Mouse (Mus musculus): ENCODE results near the gene Itpkb. TPM values are rescaled to one million over a fixed set of nuclear protein-coding genes. Genes with fewer than 3 reads are reported as not detected.

Itpkb gene
- polyA plus RNA-seq, 1 experiment from 2014 or later: 1.3 TPM

DNA sequence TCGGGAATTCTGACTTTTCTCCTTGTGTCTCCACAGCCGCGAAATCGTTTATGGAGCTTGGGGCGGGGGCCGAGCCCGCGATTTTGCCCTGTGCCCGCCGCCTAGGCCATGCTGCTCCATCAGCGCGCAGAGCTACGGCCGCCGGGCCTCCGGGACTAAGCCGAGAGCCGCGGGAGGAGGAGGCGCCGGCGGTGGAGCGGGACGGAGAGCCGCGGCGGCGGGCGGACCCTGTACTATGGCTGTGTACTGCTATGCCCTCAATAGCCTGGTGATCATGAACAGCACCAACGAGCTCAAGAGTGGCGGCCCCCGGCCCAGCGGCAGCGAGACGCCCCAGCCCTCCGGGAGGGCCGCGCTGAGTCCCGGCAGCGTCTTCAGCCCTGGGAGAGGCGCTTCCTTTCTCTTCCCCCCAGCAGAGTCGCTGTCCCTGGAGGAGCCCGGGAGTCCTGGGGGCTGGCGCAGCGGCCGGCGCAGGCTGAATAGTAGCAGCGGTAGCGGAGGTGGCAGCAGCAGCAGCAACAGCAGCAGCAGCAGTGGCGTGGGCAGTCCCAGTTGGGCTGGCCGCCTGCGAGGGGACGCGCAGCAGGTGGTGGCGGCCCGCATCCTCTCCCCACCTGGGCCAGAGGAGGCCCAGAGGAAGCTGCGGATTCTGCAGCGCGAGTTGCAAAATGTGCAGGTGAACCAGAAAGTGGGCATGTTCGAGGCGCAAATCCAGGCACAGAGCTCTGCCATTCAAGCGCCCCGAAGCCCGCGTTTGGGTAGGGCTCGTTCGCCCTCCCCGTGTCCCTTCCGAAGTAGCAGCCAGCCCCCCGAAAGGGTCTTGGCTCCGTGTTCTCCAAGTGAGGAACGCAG is 2.0 kb downstream of the Itpkb start:
- H3K9me3 ChIP-seq (replicated peaks): no peaks in the 10 kb centered on the region
- peaks cover 78% of the 10 kb centered on the region for H3K4me1 ChIP-seq (replicated peaks)
- H3K27ac ChIP-seq: no peak overlapping the region
- peaks cover 58% of the 10 kb centered on the region for H3K27me3 ChIP-seq
- H3K4me2 ChIP-seq: peak overlapping the region; percentile 83
- ATAC-seq (ENCODE audit: low read depth): no peak
- 19% methylated on average over 72 of the region's 72 CpGs for whole genome bisulfite sequencing (ENCODE audit: insufficient replicate concordance)
- DNase-seq: no peak
- H3K36me3 ChIP-seq: peaks cover 3% of the 10 kb centered on the region; the same call in 1 of the 2 replicates
- H3K4me3 ChIP-seq (replicated peaks): peak overlapping the region; percentile 65
- H3K9ac ChIP-seq: peak overlapping the region; percentile 71

GRCm38 (mm10) chr1:180332928-180333440 is 2.7 kb downstream of the Itpkb start:
- H3K27me3 ChIP-seq: peaks cover 58% of the 10 kb centered on the region
- H3K36me3 ChIP-seq: peaks cover 3% of the 10 kb centered on the region; the same call in 1 of the 2 replicates
- H3K4me1 ChIP-seq (replicated peaks): peaks cover 78% of the 10 kb centered on the region
- H3K4me2 ChIP-seq: peak overlapping the region; percentile 83
- H3K9ac ChIP-seq: peak overlapping the region; percentile 71; the same call in 1 of the 2 replicates
- H3K4me3 ChIP-seq (replicated peaks): peak overlapping the region; percentile 65; the same call in 1 of the 2 replicates
- DNase-seq: no peak
- no peak for ATAC-seq (ENCODE audit: low read depth)
- H3K9me3 ChIP-seq (replicated peaks): no peaks in the 10 kb centered on the region
- 67% methylated on average over 14 of the region's 14 CpGs for WGBS (ENCODE audit: insufficient replicate concordance)
- no peak overlapping the region for H3K27ac ChIP-seq

- H3K27ac ChIP-seq: no peak overlapping the region
- no peak for DNase-seq
- H3K9ac ChIP-seq: no peak overlapping the region
- H3K36me3 ChIP-seq: peaks cover 3% of the 10 kb centered on the region; the same call in 1 of the 2 replicates
- no peak for ATAC-seq (ENCODE audit: low read depth)
- peak overlapping the region; percentile 83 for H3K4me2 ChIP-seq
- 59% methylated on average over 6 of the region's 6 CpGs for WGBS (ENCODE audit: insufficient replicate concordance)
- peak overlapping the region; percentile 6; the same call in 1 of the 2 replicates for H3K4me3 ChIP-seq (replicated peaks)
- peaks cover 57% of the 10 kb centered on the region for H3K27me3 ChIP-seq
- H3K9me3 ChIP-seq (replicated peaks): no peaks in the 10 kb centered on the region
- peaks cover 78% of the 10 kb centered on the region for H3K4me1 ChIP-seq (replicated peaks)
Observed at GRCm38 (mm10) chr1:180333588-180333987, 3.3 kb downstream of the Itpkb start.

GRCm38 (mm10) chr1:180334541-180334940 is 4.3 kb downstream of the Itpkb start:
- no peak overlapping the region for H3K27ac ChIP-seq
- peaks cover 3% of the 10 kb centered on the region; the same call in 1 of the 2 replicates for H3K36me3 ChIP-seq
- no peak overlapping the region for H3K9ac ChIP-seq
- 23% methylated on average over 6 of the region's 6 CpGs for WGBS (ENCODE audit: insufficient replicate concordance)
- peak overlapping the region; percentile 83 for H3K4me2 ChIP-seq
- DNase-seq (no peak), ATAC-seq (ENCODE audit: low read depth) (no peak)
- H3K9me3 ChIP-seq (replicated peaks): no peaks in the 10 kb centered on the region
- H3K4me3 ChIP-seq (replicated peaks): 0 out of 2 replicates have a peak overlapping the region, but pooled peaks have one; percentile 8
- H3K4me1 ChIP-seq (replicated peaks): peaks cover 69% of the 10 kb centered on the region
- peaks cover 48% of the 10 kb centered on the region for H3K27me3 ChIP-seq

DNA sequence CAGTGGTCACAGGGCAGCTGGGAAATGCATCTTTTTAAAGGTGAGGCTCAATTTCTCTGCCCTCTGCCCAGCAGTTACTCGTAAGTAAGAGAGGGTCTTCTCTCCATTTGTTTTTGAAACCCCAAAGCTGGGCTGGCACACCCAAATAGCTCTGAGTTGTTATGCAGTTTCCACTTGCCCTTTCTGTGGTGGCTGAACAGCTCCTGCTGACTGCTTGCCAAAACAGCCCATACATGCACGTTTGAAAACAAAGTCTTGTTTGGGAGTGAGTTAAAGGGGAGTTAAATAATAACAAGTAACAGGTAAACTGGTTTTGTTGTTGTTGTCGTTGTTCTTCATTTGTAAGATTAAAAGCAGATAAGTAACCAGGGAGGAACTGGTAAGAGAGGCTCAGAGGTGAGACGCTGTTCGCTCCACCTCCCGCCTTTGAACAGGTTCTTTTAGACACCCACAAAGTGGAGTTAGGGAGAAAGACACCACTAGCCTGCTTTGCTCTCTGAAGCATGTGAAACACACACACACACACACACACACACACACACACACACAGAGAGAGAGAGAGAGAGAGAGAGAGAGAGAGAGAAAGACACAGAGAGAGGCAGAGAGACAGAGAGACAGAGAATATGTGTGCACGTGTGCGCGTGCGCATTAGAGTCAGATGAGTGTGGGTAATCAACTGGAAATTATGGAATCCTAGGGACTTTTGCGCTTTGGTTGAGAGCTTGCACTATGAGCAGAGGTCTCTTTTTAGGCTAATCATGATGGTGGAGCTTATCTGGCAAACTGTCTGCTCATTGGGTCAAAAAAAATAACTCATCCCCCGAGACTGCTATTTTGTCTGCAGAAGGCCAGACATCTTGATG is 5.5 kb downstream of the Itpkb start:
- no peak for DNase-seq
- H3K9ac ChIP-seq: no peak overlapping the region
- no peaks in the 10 kb centered on the region for H3K9me3 ChIP-seq (replicated peaks)
- peaks cover 59% of the 10 kb centered on the region for H3K4me1 ChIP-seq (replicated peaks)
- H3K4me2 ChIP-seq: peak overlapping the region; percentile 83
- no peak overlapping the region for H3K27ac ChIP-seq
- peaks cover 3% of the 10 kb centered on the region; the same call in 1 of the 2 replicates for H3K36me3 ChIP-seq
- H3K27me3 ChIP-seq: peaks cover 40% of the 10 kb centered on the region
- WGBS (ENCODE audit: insufficient replicate concordance): 63% methylated on average over 12 of the region's 12 CpGs
- no peak overlapping the region for H3K4me3 ChIP-seq (replicated peaks)
- ATAC-seq (ENCODE audit: low read depth): no peak

GRCm38 (mm10) chr1:180338358-180338757 is 8.1 kb downstream of the Itpkb start:
- no peak for ATAC-seq (ENCODE audit: low read depth)
- 67% methylated on average over 8 of the region's 8 CpGs for WGBS (ENCODE audit: insufficient replicate concordance)
- no peak overlapping the region for H3K9ac ChIP-seq

GRCm38 (mm10) chr1:180339143-180339542 is 8.9 kb downstream of the Itpkb start:
- DNase-seq (no peak), ATAC-seq (ENCODE audit: low read depth) (no peak)
- Histone ChIP-seq H3K9ac (no peak overlapping the region), H3K27me3 (peaks cover 6% of the 10 kb centered on the region; the same call in 1 of the 2 replicates), H3K4me1 (replicated peaks) (peaks cover 38% of the 10 kb centered on the region), H3K36me3 (no peaks in the 10 kb centered on the region), H3K4me2 (no peak overlapping the region), H3K9me3 (replicated peaks) (no peaks in the 10 kb centered on the region), H3K27ac (no peak overlapping the region), H3K4me3 (replicated peaks) (no peak overlapping the region)
- 64% methylated on average over 5 of the region's 5 CpGs for WGBS (ENCODE audit: insufficient replicate concordance)

More at GRCm38 (mm10) chr1:180338358-180338757, 8.1 kb downstream of the Itpkb start:
- Histone ChIP-seq H3K36me3 (no peaks in the 10 kb centered on the region), H3K4me2 (no peak overlapping the region), H3K27me3 (peaks cover 14% of the 10 kb centered on the region), H3K4me3 (replicated peaks) (no peak overlapping the region), H3K4me1 (replicated peaks) (peaks cover 38% of the 10 kb centered on the region), H3K9me3 (replicated peaks) (no peaks in the 10 kb centered on the region), H3K27ac (no peak overlapping the region)
- no peak for DNase-seq

GRCm38 (mm10) chr1:180342944-180343343 is 12.7 kb downstream of the Itpkb start:
- no peak for ATAC-seq (ENCODE audit: low read depth)

GRCm38 (mm10) chr1:180343434-180344210 is 13.3 kb downstream of the Itpkb start:
- DNase-seq: no peak
- WGBS (ENCODE audit: insufficient replicate concordance): 30% methylated on average over 8 of the region's 8 CpGs
- H3K4me3 ChIP-seq (replicated peaks): no peak overlapping the region

More at GRCm38 (mm10) chr1:180342944-180343343, 12.7 kb downstream of the Itpkb start:
- Histone ChIP-seq H3K4me3 (replicated peaks) (no peak overlapping the region), H3K9ac (no peak overlapping the region), H3K4me1 (replicated peaks) (peaks cover 14% of the 10 kb centered on the region; the same call in 1 of the 2 replicates), H3K27ac (no peak overlapping the region), H3K36me3 (no peaks in the 10 kb centered on the region), H3K27me3 (no peaks in the 10 kb centered on the region), H3K9me3 (replicated peaks) (no peaks in the 10 kb centered on the region), H3K4me2 (no peak overlapping the region)
- no peak for DNase-seq
- 59% methylated on average over 7 of the region's 7 CpGs for WGBS (ENCODE audit: insufficient replicate concordance)

DNA sequence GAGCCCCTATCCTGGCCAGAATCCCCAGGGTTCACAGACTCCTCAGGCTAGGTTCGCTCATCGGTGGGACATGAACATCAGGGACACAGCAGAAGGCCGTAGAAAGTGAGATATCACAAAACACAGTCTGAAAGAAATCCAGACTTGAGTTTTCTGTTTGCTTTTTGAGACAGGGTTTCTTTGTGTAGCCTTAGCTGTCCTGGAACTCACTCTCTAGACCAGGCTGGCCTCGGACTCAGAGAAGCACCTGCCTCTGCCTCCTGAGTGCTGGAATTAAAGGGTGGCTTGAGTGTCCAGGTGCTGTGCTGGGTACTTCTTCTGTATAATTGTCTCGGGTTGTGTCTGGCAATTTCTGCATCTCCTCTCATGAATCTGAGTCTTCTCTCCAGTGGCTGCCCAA is 14.8 kb downstream of the Itpkb start:
- H3K4me3 ChIP-seq (replicated peaks): no peak overlapping the region
- no peak overlapping the region for H3K4me2 ChIP-seq
- ATAC-seq (ENCODE audit: low read depth): no peak
- H3K9me3 ChIP-seq (replicated peaks): no peaks in the 10 kb centered on the region
- no peaks in the 10 kb centered on the region for H3K36me3 ChIP-seq
- 76% methylated on average over 5 of the region's 5 CpGs for WGBS (ENCODE audit: insufficient replicate concordance)
- no peak overlapping the region for H3K27ac ChIP-seq
- DNase-seq: no peak
- H3K27me3 ChIP-seq: no peaks in the 10 kb centered on the region
- peaks cover 28% of the 10 kb centered on the region for H3K4me1 ChIP-seq (replicated peaks)
- no peak overlapping the region for H3K9ac ChIP-seq

More at GRCm38 (mm10) chr1:180343434-180344210, 13.3 kb downstream of the Itpkb start:
- Histone ChIP-seq H3K27me3 (no peaks in the 10 kb centered on the region), H3K4me1 (replicated peaks) (peaks cover 16% of the 10 kb centered on the region), H3K4me2 (no peak overlapping the region), H3K27ac (no peak overlapping the region), H3K36me3 (no peaks in the 10 kb centered on the region), H3K9me3 (replicated peaks) (no peaks in the 10 kb centered on the region), H3K9ac (no peak overlapping the region)
- no peak for ATAC-seq (ENCODE audit: low read depth)

All from liver, embryonic 13.5 days (tissue).